Mouse (Mus musculus): ENCODE data around the gene Ghrhr. TPM values are rescaled to one million over a fixed set of nuclear protein-coding genes. Genes with fewer than 3 reads are reported as not detected.

Gene Ghrhr
- total and polyA plus RNA-seq, 3 experiments: not detected

- H3K79me2 ChIP-seq (ENCODE audit: control insufficient read depth, insufficient read depth, low read length, poor library complexity): no peaks in the 10 kb centered on the region
- DNase-seq (ENCODE audit: low read depth, low spot score): no peak
- no peak overlapping the region for H3K27ac ChIP-seq (ENCODE audit: control insufficient read depth, low read depth, low read length)
- TF ChIP-seq MAFK (IDR thresholded peaks at IDR 0.05; ENCODE audit: borderline replicate concordance, low read depth, low read length) (no peak), SMC3 (IDR thresholded peaks at IDR 0.05; ENCODE audit: low read depth, low read length) (no peak), NELFE (IDR thresholded peaks at IDR 0.05; ENCODE audit: low read depth, low read length) (no peak), TBP (IDR thresholded peaks at IDR 0.05; ENCODE audit: low read depth, low read length) (no peak), MEF2A (IDR thresholded peaks at IDR 0.05; ENCODE audit: extremely low read depth, insufficient replicate concordance, low read depth, low read length, poor library complexity, severe bottlenecking) (no peak), USF2 (IDR thresholded peaks at IDR 0.05; ENCODE audit: borderline replicate concordance in 1 of 2, insufficient read depth in 1 of 2, low read depth in 1 of 2, low read length in 2 of 2) (no peak), ELF1 (IDR thresholded peaks at IDR 0.05; ENCODE audit: low read depth, low read length) (no peak), ZKSCAN1 (IDR thresholded peaks at IDR 0.05; ENCODE audit: low read depth, low read length) (no peak), ETS1 (IDR thresholded peaks at IDR 0.05; ENCODE audit: low read depth, low read length) (no peak), USF1 (IDR thresholded peaks at IDR 0.05; ENCODE audit: low read depth, low read length) (no peak), POLR2AphosphoS2 (IDR thresholded peaks at IDR 0.05; ENCODE audit: low read length) (no peak), MAZ (IDR thresholded peaks at IDR 0.05; ENCODE audit: low read depth, low read length) (no peak), MYB (IDR thresholded peaks at IDR 0.05; ENCODE audit: low read depth, low read length) (no peak), ZMIZ1 (IDR thresholded peaks at IDR 0.05; ENCODE audit: low read depth, low read length) (no peak), BHLHE40 (IDR thresholded peaks at IDR 0.05; ENCODE audit: borderline replicate concordance, low read depth, low read length) (no peak)
- no peak overlapping the region for H3K9ac ChIP-seq (ENCODE audit: control insufficient read depth, low read depth, low read length, poor library complexity, severe bottlenecking)
- no peaks in the 10 kb centered on the region; a peak in 1 of 4 replicates for H3K36me3 ChIP-seq (ENCODE audit: control insufficient read depth in 1 of 2, insufficient read depth in 2 of 2, low read length in 2 of 2)
- H3K4me3 ChIP-seq (ENCODE audit: control insufficient read depth in 1 of 2, insufficient read depth in 1 of 2, low read depth in 2 of 2, low read length in 2 of 2): no peak overlapping the region
- H3K27me3 ChIP-seq (ENCODE audit: control insufficient read depth in 1 of 2, insufficient read depth in 2 of 2, low read length in 2 of 2): no peaks in the 10 kb centered on the region
- peaks cover 0 to 5% of the 10 kb centered on the region in 2 experiments; a peak in 1 of 4 replicates for H3K4me1 ChIP-seq (ENCODE audit: control insufficient read depth in 1 of 2, insufficient read depth in 2 of 2, low read length in 2 of 2)
- no peaks in the 10 kb centered on the region for H3K9me3 ChIP-seq (replicated peaks; ENCODE audit: insufficient read depth, low read length)
Measured at GRCm38 (mm10) chr6:55351712-55352111, 24.4 kb upstream of the Ghrhr start.

GRCm38 (mm10) chr6:55353711-55354445 lies 22.2 kb upstream of the Ghrhr start:
- H3K27me3 ChIP-seq (ENCODE audit: control insufficient read depth in 1 of 2, insufficient read depth in 2 of 2, low read length in 2 of 2): no peaks in the 10 kb centered on the region
- H3K4me3 ChIP-seq (ENCODE audit: control insufficient read depth in 1 of 2, insufficient read depth in 1 of 2, low read depth in 2 of 2, low read length in 2 of 2): no peak overlapping the region
- peaks cover 2 to 13% of the 10 kb centered on the region in 2 experiments for H3K4me1 ChIP-seq (ENCODE audit: control insufficient read depth in 1 of 2, insufficient read depth in 2 of 2, low read length in 2 of 2)
- H3K27ac ChIP-seq (ENCODE audit: control insufficient read depth, low read depth, low read length): no peak overlapping the region
- H3K36me3 ChIP-seq (ENCODE audit: control insufficient read depth in 1 of 2, insufficient read depth in 2 of 2, low read length in 2 of 2): peaks cover 0 to 3% of the 10 kb centered on the region in 2 experiments; a peak in 2 of 4 replicates
- H3K79me2 ChIP-seq (ENCODE audit: control insufficient read depth, insufficient read depth, low read length, poor library complexity): no peaks in the 10 kb centered on the region
- no peak for DNase-seq (ENCODE audit: low read depth, low spot score)
- no peaks in the 10 kb centered on the region for H3K9me3 ChIP-seq (replicated peaks; ENCODE audit: insufficient read depth, low read length)
- TF ChIP-seq MYC (IDR thresholded peaks at IDR 0.05; ENCODE audit: low read depth, low read length) (no peak), ZKSCAN1 (IDR thresholded peaks at IDR 0.05; ENCODE audit: low read depth, low read length) (no peak), RCOR1 (IDR thresholded peaks at IDR 0.05; ENCODE audit: low read depth, low read length) (no peak), NELFE (IDR thresholded peaks at IDR 0.05; ENCODE audit: low read depth, low read length) (no peak), GABPA (IDR thresholded peaks at IDR 0.05; ENCODE audit: low read depth, low read length) (no peak), E2F4 (IDR thresholded peaks at IDR 0.05; ENCODE audit: borderline replicate concordance, low read depth, low read length) (no peak), ZNF384 (IDR thresholded peaks at IDR 0.05; ENCODE audit: low read depth, low read length) (no peak), NRF1 (IDR thresholded peaks at IDR 0.05; ENCODE audit: insufficient read depth, low read depth, low read length, poor library complexity, severe bottlenecking) (no peak), TCF12 (IDR thresholded peaks at IDR 0.05; ENCODE audit: low read depth, low read length) (no peak), CHD2 (IDR thresholded peaks at IDR 0.05; ENCODE audit: low read length) (no peak)
- H3K9ac ChIP-seq (ENCODE audit: control insufficient read depth, low read depth, low read length, poor library complexity, severe bottlenecking): no peak overlapping the region
